Mouse (Mus musculus) C2C12 (cell line): ENCODE data around the gene Nav2.

ENCODE experiments used
- CTCF ChIP-seq: IDR thresholded peaks from one replicate; pipeline ENCODE4 v1.5.1; 2011; ENCODE audit not compliant: control insufficient read depth, insufficient read depth, insufficient read length
- MAX ChIP-seq: IDR thresholded peaks from one replicate; pipeline ENCODE4 v1.6.1; 2011; ENCODE audit warnings: mild to moderate bottlenecking, control low read depth

GRCm38 (mm10) chr7:49266422-49266821 is 357.9 kb downstream of the Nav2 start:
- TF ChIP-seq MAX (no peak), CTCF (no peak)
